Mouse (Mus musculus): ENCODE measurements at regions not wholly inside any gene's neighbourhood (a gene's known extent, or its start where the extent isn't known, plus 50 kb on each side); places are given as distances from the start of the nearest gene placed in this dataset.

GRCm38 (mm10) chr1:111355435-111355834 lies 378.1 kb upstream of the Cdh19 start:
- H3K27ac ChIP-seq = no peak overlapping the region
- TF ChIP-seq POLR2A (IDR thresholded peaks at IDR 0.05; ENCODE audit: insufficient read depth, low read depth, low read length) (no peak), EP300 (IDR thresholded peaks at IDR 0.05; ENCODE audit: insufficient read depth, low read depth, low read length) (no peak), CTCF (IDR thresholded peaks at IDR 0.05) (no peak)
- H3K36me3 ChIP-seq (ENCODE audit: control insufficient read depth, insufficient read depth, low read length) = no peaks in the 10 kb centered on the region
- H3K27me3 ChIP-seq (ENCODE audit: control insufficient read depth, insufficient read depth, low read length) = no peaks in the 10 kb centered on the region
- no peak for DNase-seq
- WGBS = 56% methylated on average over 1 of the region's 1 CpGs
- H3K4me3 ChIP-seq = no peak overlapping the region
- intact Hi-C loops (cut with DNase I) = no loop called here
- H3K4me1 ChIP-seq (ENCODE audit: control insufficient read depth, insufficient read depth, low read length) = no peaks in the 10 kb centered on the region
- H3K79me2 ChIP-seq (replicated peaks; ENCODE audit: control insufficient read depth, insufficient read depth, low read length) = no peaks in the 10 kb centered on the region
- no peak overlapping the region for H3K9ac ChIP-seq (ENCODE audit: low read depth, low read length)

DNA sequence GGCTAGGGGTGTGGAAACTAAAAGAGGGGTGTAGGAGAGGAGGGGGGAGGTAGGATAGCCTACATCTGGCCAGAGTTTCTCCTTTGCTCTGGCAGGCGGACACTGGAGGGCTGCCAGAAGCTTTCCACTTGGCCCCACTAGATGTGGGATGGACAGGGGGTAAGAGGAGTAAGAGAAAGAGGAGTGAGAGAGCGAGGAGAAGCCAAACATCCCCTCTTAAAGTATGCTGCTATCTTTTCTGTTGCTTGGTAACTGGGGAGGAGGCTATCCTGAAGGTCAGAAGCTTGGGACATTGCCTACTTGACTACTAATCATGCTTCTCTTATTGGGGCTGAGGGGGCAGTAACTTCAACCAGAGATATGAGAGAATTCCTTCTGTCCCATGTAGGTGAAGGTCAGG lies 360.5 kb upstream of the Cdh19 start:
- Histone ChIP-seq H3K27me3 (ENCODE audit: control insufficient read depth, insufficient read depth, low read length) (no peaks in the 10 kb centered on the region), H3K36me3 (ENCODE audit: control insufficient read depth, insufficient read depth, low read length) (no peaks in the 10 kb centered on the region), H3K9ac (ENCODE audit: low read depth, low read length) (no peak overlapping the region), H3K4me1 (ENCODE audit: control insufficient read depth, insufficient read depth, low read length) (no peaks in the 10 kb centered on the region), H3K79me2 (replicated peaks; ENCODE audit: control insufficient read depth, insufficient read depth, low read length) (no peaks in the 10 kb centered on the region), H3K27ac (no peak overlapping the region), H3K4me3 (no peak overlapping the region)
- 28% methylated on average over 2 of the region's 2 CpGs for WGBS
- TF ChIP-seq EP300 (IDR thresholded peaks at IDR 0.05; ENCODE audit: insufficient read depth, low read depth, low read length) (no peak), CTCF (IDR thresholded peaks at IDR 0.05) (no peak), POLR2A (IDR thresholded peaks at IDR 0.05; ENCODE audit: insufficient read depth, low read depth, low read length) (no peak)
- intact Hi-C loops (cut with DNase I) = no loop called here
- peak in 1 of 2 experiments; percentile 7 for DNase-seq

DNA sequence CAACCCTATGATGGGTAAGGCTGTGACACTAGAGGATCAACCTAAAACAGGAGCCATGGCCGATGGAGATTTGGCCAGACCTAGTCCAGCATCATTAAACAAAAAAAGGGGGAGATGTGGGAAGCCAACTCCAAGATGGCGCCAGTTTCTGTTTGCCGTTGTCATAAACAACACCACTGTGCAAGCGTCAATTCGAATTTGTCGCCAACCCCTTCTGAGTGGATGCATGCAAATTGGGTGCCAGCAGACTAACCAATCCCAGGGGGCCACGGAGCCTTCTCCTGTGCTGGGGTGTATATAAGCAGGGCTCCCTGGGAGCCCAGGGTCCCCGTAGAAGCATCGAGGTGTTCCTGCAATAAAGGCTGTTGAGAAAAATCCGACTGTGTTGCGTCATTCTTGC lies 324.9 kb upstream of the Cdh19 start:
- intact Hi-C loops (cut with DNase I) = no loop called here
- TF ChIP-seq EP300 (IDR thresholded peaks at IDR 0.05; ENCODE audit: insufficient read depth, low read depth, low read length) (no peak), CTCF (IDR thresholded peaks at IDR 0.05) (no peak), POLR2A (IDR thresholded peaks at IDR 0.05; ENCODE audit: insufficient read depth, low read depth, low read length) (no peak)

DNA sequence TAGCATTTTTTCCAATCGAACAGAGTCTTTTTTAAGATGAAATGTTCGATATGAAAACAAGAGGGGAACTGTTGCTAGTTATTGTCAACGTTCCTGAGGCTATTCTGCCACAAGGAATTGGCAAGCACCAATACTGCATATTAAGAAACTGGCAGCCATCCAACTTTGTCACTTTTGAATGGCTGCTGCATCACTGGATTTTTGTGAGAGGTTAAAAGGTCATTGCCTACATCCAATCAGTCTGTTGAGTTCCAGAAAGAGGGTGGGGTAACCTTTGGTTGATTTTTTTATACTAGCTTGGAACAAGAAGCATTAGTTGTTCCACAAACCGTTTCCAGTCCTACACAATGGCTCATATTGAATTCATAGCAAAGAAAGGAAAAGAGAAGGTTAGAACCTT lies 309.0 kb upstream of the Cdh19 start:
- intact Hi-C loops (cut with DNase I) = no loop called here
- DNase-seq = no peak
- TF ChIP-seq CTCF (IDR thresholded peaks at IDR 0.05) (no peak), EP300 (IDR thresholded peaks at IDR 0.05; ENCODE audit: insufficient read depth, low read depth, low read length) (no peak), POLR2A (IDR thresholded peaks at IDR 0.05; ENCODE audit: insufficient read depth, low read depth, low read length) (no peak)
- H3K27ac ChIP-seq = no peak overlapping the region
- no peaks in the 10 kb centered on the region for H3K36me3 ChIP-seq (ENCODE audit: control insufficient read depth, insufficient read depth, low read length)
- H3K4me1 ChIP-seq (ENCODE audit: control insufficient read depth, insufficient read depth, low read length) = no peaks in the 10 kb centered on the region
- no peaks in the 10 kb centered on the region for H3K27me3 ChIP-seq (ENCODE audit: control insufficient read depth, insufficient read depth, low read length)
- 36% methylated on average over 4 of the region's 4 CpGs for WGBS
- no peak overlapping the region for H3K4me3 ChIP-seq
- H3K9ac ChIP-seq (ENCODE audit: low read depth, low read length) = no peak overlapping the region
- H3K79me2 ChIP-seq (replicated peaks; ENCODE audit: control insufficient read depth, insufficient read depth, low read length) = no peaks in the 10 kb centered on the region

More for the DNA sequence above, 324.9 kb upstream of the Cdh19 start:
- Histone ChIP-seq H3K36me3 (ENCODE audit: control insufficient read depth, insufficient read depth, low read length) (no peaks in the 10 kb centered on the region), H3K4me1 (ENCODE audit: control insufficient read depth, insufficient read depth, low read length) (no peaks in the 10 kb centered on the region), H3K27me3 (ENCODE audit: control insufficient read depth, insufficient read depth, low read length) (no peaks in the 10 kb centered on the region), H3K79me2 (replicated peaks; ENCODE audit: control insufficient read depth, insufficient read depth, low read length) (no peaks in the 10 kb centered on the region), H3K27ac (no peak overlapping the region), H3K9ac (ENCODE audit: low read depth, low read length) (no peak overlapping the region), H3K4me3 (no peak overlapping the region)
- WGBS = 78% methylated on average over 11 of the region's 11 CpGs
- DNase-seq = no peak

DNA sequence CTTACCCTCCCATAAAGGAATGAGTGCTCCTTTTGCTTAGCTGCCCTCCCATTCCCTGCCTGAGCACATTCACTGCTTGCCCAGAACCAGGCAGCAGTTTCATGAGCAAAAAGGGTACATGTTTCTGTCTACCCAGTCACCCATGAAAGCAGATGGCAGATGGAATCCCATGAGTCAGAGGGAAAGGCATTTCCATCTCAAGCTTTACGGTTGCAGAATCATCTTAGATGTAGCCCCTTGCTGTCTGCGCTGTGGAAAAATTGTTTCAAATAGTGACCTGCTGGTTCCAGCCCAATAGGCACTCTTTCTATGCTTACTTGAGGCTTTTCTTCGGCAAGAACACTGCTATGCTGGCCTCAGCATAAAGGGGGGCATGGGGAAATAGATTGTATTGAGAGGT lies 308.5 kb upstream of the Cdh19 start:
- DNase-seq = no peak

GRCm38 (mm10) chr1:111242814-111243213 lies 265.4 kb upstream of the Cdh19 start:
- no peak overlapping the region for H3K27ac ChIP-seq
- H3K79me2 ChIP-seq (replicated peaks; ENCODE audit: control insufficient read depth, insufficient read depth, low read length) = no peaks in the 10 kb centered on the region
- no peak for DNase-seq
- H3K27me3 ChIP-seq (ENCODE audit: control insufficient read depth, insufficient read depth, low read length) = no peaks in the 10 kb centered on the region
- intact Hi-C loops (cut with DNase I) = no loop called here
- TF ChIP-seq CTCF (IDR thresholded peaks at IDR 0.05) = no peak
- TF ChIP-seq POLR2A (IDR thresholded peaks at IDR 0.05; ENCODE audit: insufficient read depth, low read depth, low read length) = no peak
- TF ChIP-seq EP300 (IDR thresholded peaks at IDR 0.05; ENCODE audit: insufficient read depth, low read depth, low read length) = no peak
- no peak overlapping the region for H3K4me3 ChIP-seq
- no peaks in the 10 kb centered on the region for H3K4me1 ChIP-seq (ENCODE audit: control insufficient read depth, insufficient read depth, low read length)
- H3K9ac ChIP-seq (ENCODE audit: low read depth, low read length) = no peak overlapping the region
- no peaks in the 10 kb centered on the region for H3K36me3 ChIP-seq (ENCODE audit: control insufficient read depth, insufficient read depth, low read length)

More for the DNA sequence above, 308.5 kb upstream of the Cdh19 start:
- H3K27me3 ChIP-seq (ENCODE audit: control insufficient read depth, insufficient read depth, low read length) = no peaks in the 10 kb centered on the region
- no peak overlapping the region for H3K4me3 ChIP-seq
- no peak overlapping the region for H3K27ac ChIP-seq
- intact Hi-C loops (cut with DNase I) = no loop called here
- no peak overlapping the region for H3K9ac ChIP-seq (ENCODE audit: low read depth, low read length)
- 63% methylated on average over 3 of the region's 3 CpGs for WGBS
- H3K36me3 ChIP-seq (ENCODE audit: control insufficient read depth, insufficient read depth, low read length) = no peaks in the 10 kb centered on the region
- no peaks in the 10 kb centered on the region for H3K4me1 ChIP-seq (ENCODE audit: control insufficient read depth, insufficient read depth, low read length)
- no peak for TF ChIP-seq POLR2A (IDR thresholded peaks at IDR 0.05; ENCODE audit: insufficient read depth, low read depth, low read length)
- no peak for TF ChIP-seq CTCF (IDR thresholded peaks at IDR 0.05)
- TF ChIP-seq EP300 (IDR thresholded peaks at IDR 0.05; ENCODE audit: insufficient read depth, low read depth, low read length) = no peak
- no peaks in the 10 kb centered on the region for H3K79me2 ChIP-seq (replicated peaks; ENCODE audit: control insufficient read depth, insufficient read depth, low read length)

Data from heart, adult 2 months (tissue).